Mouse (Mus musculus): ENCODE data around the gene A130010J15Rik. TPM values are rescaled to one million over a fixed set of nuclear protein-coding genes. Genes with fewer than 3 reads are reported as not detected.

The A130010J15Rik gene
- polyA plus RNA-seq, 1 experiment: 4.1 TPM

- Histone ChIP-seq H3K27me3 (ENCODE audit: control insufficient read depth, insufficient read depth, insufficient read length) (peaks cover 27% of the 10 kb centered on the region), H3K36me3 (ENCODE audit: control insufficient read depth, insufficient read depth) (no peaks in the 10 kb centered on the region), H3K79me2 (ENCODE audit: control insufficient read depth, insufficient read depth) (no peaks in the 10 kb centered on the region), H3K79me3 (ENCODE audit: low read depth) (no peaks in the 10 kb centered on the region), H3ac (ENCODE audit: control insufficient read depth, insufficient read length, low read depth) (no peak overlapping the region), H3K4me3 (ENCODE audit: insufficient read depth, poor library complexity, severe bottlenecking) (no peak overlapping the region)
- TF ChIP-seq USF1 (IDR thresholded peaks at IDR 0.05; ENCODE audit: low read depth) (no peak), CEBPB (IDR thresholded peaks at IDR 0.05; ENCODE audit: low read depth) (no peak)
Observed at GRCm38 (mm10) chr1:193144516-193144915, 23.3 kb upstream of the A130010J15Rik start.

DNA sequence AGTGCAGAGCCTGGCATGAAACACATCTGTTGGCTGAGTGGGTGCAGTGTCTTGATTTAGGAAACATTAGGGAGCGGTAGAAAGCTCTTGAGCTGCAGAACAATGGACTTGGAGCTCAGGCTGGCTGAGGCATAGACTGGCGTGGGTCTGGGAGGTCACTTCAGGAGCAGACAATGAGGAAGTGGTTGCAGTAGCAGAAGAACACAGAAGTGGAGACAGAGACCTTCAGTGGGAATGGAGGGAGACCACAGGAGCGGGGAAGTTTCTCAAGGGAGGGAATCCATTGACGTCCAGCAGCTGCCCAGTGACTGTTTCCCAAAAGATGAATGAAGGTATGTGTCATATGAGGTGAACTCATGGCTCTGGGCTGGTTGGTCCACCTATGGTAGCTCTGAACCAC is 22.7 kb upstream of the A130010J15Rik start:
- H3ac ChIP-seq (ENCODE audit: control insufficient read depth, insufficient read length, low read depth): no peak overlapping the region
- peaks cover 28% of the 10 kb centered on the region for H3K27me3 ChIP-seq (ENCODE audit: control insufficient read depth, insufficient read depth, insufficient read length)
- no peak for TF ChIP-seq MAX (IDR thresholded peaks at IDR 0.05)
- no peak for TF ChIP-seq CEBPB (IDR thresholded peaks at IDR 0.05; ENCODE audit: low read depth)
- TF ChIP-seq USF1 (IDR thresholded peaks at IDR 0.05; ENCODE audit: low read depth): no peak
- no peak for TF ChIP-seq FOSL1 (IDR thresholded peaks at IDR 0.05; ENCODE audit: insufficient read depth, low read length, poor library complexity, severe bottlenecking)
- no peak for TF ChIP-seq MYOD1 (IDR thresholded peaks at IDR 0.05; ENCODE audit: control insufficient read depth, insufficient read length, low read depth)
- TF ChIP-seq CTCF (IDR thresholded peaks at IDR 0.05; ENCODE audit: control insufficient read depth, insufficient read depth, insufficient read length): no peak
- TF ChIP-seq MYOG (IDR thresholded peaks at IDR 0.05; ENCODE audit: control insufficient read depth, extremely low read depth, insufficient read length): no peak
- no peak overlapping the region for H3K4me3 ChIP-seq (ENCODE audit: insufficient read depth, poor library complexity, severe bottlenecking)
- H3K79me2 ChIP-seq (ENCODE audit: control insufficient read depth, insufficient read depth): no peaks in the 10 kb centered on the region
- H3K79me3 ChIP-seq (ENCODE audit: low read depth): no peaks in the 10 kb centered on the region
- H3K36me3 ChIP-seq (ENCODE audit: control insufficient read depth, insufficient read depth): no peaks in the 10 kb centered on the region

DNA sequence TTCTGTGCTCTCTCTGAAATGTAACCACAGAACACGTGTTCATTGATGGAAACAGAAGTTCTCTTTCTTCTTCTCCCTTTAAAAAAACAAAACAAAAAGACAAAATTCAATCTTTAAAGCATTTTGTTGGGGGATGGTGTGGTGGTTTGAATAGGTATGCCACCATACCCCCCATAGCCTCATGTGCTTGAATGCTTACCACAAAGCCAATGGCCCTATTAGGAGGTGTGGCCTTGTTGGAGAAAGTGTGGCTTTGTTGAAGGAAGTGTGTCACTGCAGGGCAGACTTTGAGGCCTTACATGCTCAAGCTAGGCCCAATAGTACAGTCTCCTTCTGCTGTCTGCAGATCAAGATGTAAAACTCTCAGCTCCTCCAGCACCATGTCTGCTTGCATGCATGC is 21.4 kb upstream of the A130010J15Rik start:
- TF ChIP-seq CEBPB (IDR thresholded peaks at IDR 0.05; ENCODE audit: low read depth): no peak
- TF ChIP-seq MYOD1 (IDR thresholded peaks at IDR 0.05; ENCODE audit: control insufficient read depth, insufficient read length, low read depth): no peak
- no peak for TF ChIP-seq FOSL1 (IDR thresholded peaks at IDR 0.05; ENCODE audit: insufficient read depth, low read length, poor library complexity, severe bottlenecking)
- TF ChIP-seq MAX (IDR thresholded peaks at IDR 0.05): no peak
- no peak for TF ChIP-seq MYOG (IDR thresholded peaks at IDR 0.05; ENCODE audit: control insufficient read depth, extremely low read depth, insufficient read length)
- TF ChIP-seq USF1 (IDR thresholded peaks at IDR 0.05; ENCODE audit: low read depth): no peak
- TF ChIP-seq CTCF (IDR thresholded peaks at IDR 0.05; ENCODE audit: control insufficient read depth, insufficient read depth, insufficient read length): no peak
- Histone ChIP-seq H3K79me3 (ENCODE audit: low read depth) (no peaks in the 10 kb centered on the region), H3ac (ENCODE audit: control insufficient read depth, insufficient read length, low read depth) (no peak overlapping the region), H3K27me3 (ENCODE audit: control insufficient read depth, insufficient read depth, insufficient read length) (peaks cover 28% of the 10 kb centered on the region), H3K4me3 (ENCODE audit: insufficient read depth, poor library complexity, severe bottlenecking) (no peak overlapping the region), H3K36me3 (ENCODE audit: control insufficient read depth, insufficient read depth) (no peaks in the 10 kb centered on the region), H3K79me2 (ENCODE audit: control insufficient read depth, insufficient read depth) (no peaks in the 10 kb centered on the region)

- peaks cover 22% of the 10 kb centered on the region for H3K27me3 ChIP-seq (ENCODE audit: control insufficient read depth, insufficient read depth, insufficient read length)
- H3K4me3 ChIP-seq (ENCODE audit: insufficient read depth, poor library complexity, severe bottlenecking): no peak overlapping the region
- no peak for TF ChIP-seq FOSL1 (IDR thresholded peaks at IDR 0.05; ENCODE audit: insufficient read depth, low read length, poor library complexity, severe bottlenecking)
- no peak for TF ChIP-seq MYOD1 (IDR thresholded peaks at IDR 0.05; ENCODE audit: control insufficient read depth, insufficient read length, low read depth)
- no peaks in the 10 kb centered on the region for H3K79me2 ChIP-seq (ENCODE audit: control insufficient read depth, insufficient read depth)
- H3ac ChIP-seq (ENCODE audit: control insufficient read depth, insufficient read length, low read depth): no peak overlapping the region
- H3K79me3 ChIP-seq (ENCODE audit: low read depth): no peaks in the 10 kb centered on the region
- H3K36me3 ChIP-seq (ENCODE audit: control insufficient read depth, insufficient read depth): no peaks in the 10 kb centered on the region
Observed at GRCm38 (mm10) chr1:193149231-193149630, 18.6 kb upstream of the A130010J15Rik start.

DNA sequence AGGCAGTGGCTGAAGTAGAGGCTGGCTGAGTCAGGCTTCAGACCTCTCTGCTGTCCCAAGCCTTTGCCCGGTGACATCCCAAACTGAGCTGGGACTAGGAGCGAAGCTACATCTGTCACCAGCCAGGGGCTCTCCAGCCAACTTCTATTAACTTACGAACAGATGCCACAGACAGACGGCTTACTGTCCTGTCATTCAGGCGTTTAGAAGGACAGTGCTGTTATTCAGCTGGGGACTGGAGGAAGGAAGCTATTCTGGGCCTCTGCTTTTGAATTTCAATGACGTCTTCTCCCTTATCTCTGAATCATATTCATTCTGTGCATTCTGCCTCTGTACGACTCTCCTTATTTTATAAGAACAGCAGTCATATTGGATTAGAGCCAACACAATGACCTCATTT is 16.7 kb upstream of the A130010J15Rik start:
- H3ac ChIP-seq (ENCODE audit: control insufficient read depth, insufficient read length, low read depth): no peak overlapping the region
- H3K79me2 ChIP-seq (ENCODE audit: control insufficient read depth, insufficient read depth): no peaks in the 10 kb centered on the region
- H3K27me3 ChIP-seq (ENCODE audit: control insufficient read depth, insufficient read depth, insufficient read length): peaks cover 12% of the 10 kb centered on the region
- no peak for TF ChIP-seq CEBPB (IDR thresholded peaks at IDR 0.05; ENCODE audit: low read depth)
- TF ChIP-seq CTCF (IDR thresholded peaks at IDR 0.05; ENCODE audit: control insufficient read depth, insufficient read depth, insufficient read length): no peak
- TF ChIP-seq MAX (IDR thresholded peaks at IDR 0.05): no peak
- TF ChIP-seq FOSL1 (IDR thresholded peaks at IDR 0.05; ENCODE audit: insufficient read depth, low read length, poor library complexity, severe bottlenecking): no peak
- TF ChIP-seq MYOD1 (IDR thresholded peaks at IDR 0.05; ENCODE audit: control insufficient read depth, insufficient read length, low read depth): no peak
- no peak for TF ChIP-seq MYOG (IDR thresholded peaks at IDR 0.05; ENCODE audit: control insufficient read depth, extremely low read depth, insufficient read length)
- no peak for TF ChIP-seq USF1 (IDR thresholded peaks at IDR 0.05; ENCODE audit: low read depth)
- H3K36me3 ChIP-seq (ENCODE audit: control insufficient read depth, insufficient read depth): no peaks in the 10 kb centered on the region
- no peaks in the 10 kb centered on the region for H3K79me3 ChIP-seq (ENCODE audit: low read depth)
- no peak overlapping the region for H3K4me3 ChIP-seq (ENCODE audit: insufficient read depth, poor library complexity, severe bottlenecking)

DNA sequence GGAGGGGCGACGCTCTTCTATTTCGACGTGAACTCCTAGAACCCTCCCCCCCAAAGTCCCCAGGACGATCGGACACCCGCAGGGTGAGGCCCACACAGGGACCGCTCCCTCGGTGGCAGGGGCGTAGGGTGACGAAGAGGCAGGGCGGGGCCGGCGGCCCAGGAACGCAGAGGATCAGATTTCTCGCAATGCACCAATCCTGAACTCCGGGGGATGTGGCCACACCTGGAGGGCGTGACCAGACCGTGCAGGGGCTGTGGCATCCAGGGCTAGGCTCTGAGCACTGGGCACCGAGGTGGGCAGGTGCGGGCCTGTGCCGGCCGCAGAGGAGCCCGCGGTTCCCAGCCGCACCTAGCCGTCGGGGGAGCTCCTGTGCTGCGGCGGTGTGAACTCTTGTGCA is 15.0 kb upstream of the A130010J15Rik start, which contains the start of gene Irf6:
Irf6 (plus strand) TSS at position 240 of the 400 bp plus-strand sequence.
- no peaks in the 10 kb centered on the region for H3K36me3 ChIP-seq (ENCODE audit: control insufficient read depth, insufficient read depth)
- no peaks in the 10 kb centered on the region for H3K79me2 ChIP-seq (ENCODE audit: control insufficient read depth, insufficient read depth)
- no peaks in the 10 kb centered on the region for H3K79me3 ChIP-seq (ENCODE audit: low read depth)
- peaks cover 12% of the 10 kb centered on the region for H3K27me3 ChIP-seq (ENCODE audit: control insufficient read depth, insufficient read depth, insufficient read length)
- no peak within 1 kb of the TSS for H3ac ChIP-seq (ENCODE audit: control insufficient read depth, insufficient read length, low read depth)
- TF ChIP-seq CEBPB (IDR thresholded peaks at IDR 0.05; ENCODE audit: low read depth) (no peak), USF1 (IDR thresholded peaks at IDR 0.05; ENCODE audit: low read depth) (no peak), FOSL1 (IDR thresholded peaks at IDR 0.05; ENCODE audit: insufficient read depth, low read length, poor library complexity, severe bottlenecking) (no peak), CTCF (IDR thresholded peaks at IDR 0.05; ENCODE audit: control insufficient read depth, insufficient read depth, insufficient read length) (no peak), MYOD1 (IDR thresholded peaks at IDR 0.05; ENCODE audit: control insufficient read depth, insufficient read length, low read depth) (no peak), MAX (IDR thresholded peaks at IDR 0.05) (no peak)
- H3K4me3 ChIP-seq (ENCODE audit: insufficient read depth, poor library complexity, severe bottlenecking): no peak within 1 kb of the TSS

All from C2C12 (cell line).